Mouse (Mus musculus) G1E-ER4 (cell line): Measurements from ENCODE around the gene Focad. TPM values are rescaled to one million over a fixed set of nuclear protein-coding genes. Genes with fewer than 3 reads are reported as not detected.

Experiments used
- GATA1 ChIP-seq: IDR thresholded peaks from one replicate; pipeline ENCODE4 v1.8.0; 2012; ENCODE audit warnings: low read length, inconsistent platforms
- polyA plus RNA-seq: library from polyadenylated mRNA; stranded (reverse); fragments of >175 nt; gene quantifications from 2 replicates; pipeline ENCODE4 v1.2.3, GENCODE M21; 2012

Gene Focad
- polyA plus RNA-seq, 1 experiment, result 2.5 TPM

GRCm38 (mm10) chr4:88302291-88302690 is 207.9 kb downstream of the Focad start:
- TF ChIP-seq GATA1, result no peak

GRCm38 (mm10) chr4:88307691-88308090 is 213.3 kb downstream of the Focad start:
- TF ChIP-seq GATA1, result no peak

GRCm38 (mm10) chr4:88308342-88309116 is 214.1 kb downstream of the Focad start:
- no peak for TF ChIP-seq GATA1

GRCm38 (mm10) chr4:88309676-88310075 is 215.2 kb downstream of the Focad start:
- no peak for TF ChIP-seq GATA1

GRCm38 (mm10) chr4:88314898-88315297 is 220.5 kb downstream of the Focad start:
- TF ChIP-seq GATA1, result no peak

GRCm38 (mm10) chr4:88320067-88320466 is 225.6 kb downstream of the Focad start:
- TF ChIP-seq GATA1, result no peak

GRCm38 (mm10) chr4:88325392-88325791 is 231.0 kb downstream of the Focad start:
- TF ChIP-seq GATA1, result no peak

GRCm38 (mm10) chr4:88334533-88334932 is 240.1 kb downstream of the Focad start:
- no peak for TF ChIP-seq GATA1

- TF ChIP-seq GATA1, result no peak
Observed at GRCm38 (mm10) chr4:88336753-88337152, 242.3 kb downstream of the Focad start.

- TF ChIP-seq GATA1, result no peak
Observed at GRCm38 (mm10) chr4:88337365-88337764, 242.9 kb downstream of the Focad start.

- TF ChIP-seq GATA1, result no peak
Observed at GRCm38 (mm10) chr4:88338130-88338529, 243.7 kb downstream of the Focad start.

- no peak for TF ChIP-seq GATA1
Observed at GRCm38 (mm10) chr4:88344468-88344867, 250.0 kb downstream of the Focad start.

- no peak for TF ChIP-seq GATA1
Observed at GRCm38 (mm10) chr4:88345065-88345464, 250.6 kb downstream of the Focad start.

GRCm38 (mm10) chr4:88345938-88346337 is 251.5 kb downstream of the Focad start:
- no peak for TF ChIP-seq GATA1

GRCm38 (mm10) chr4:88350910-88351309 is 256.5 kb downstream of the Focad start:
- TF ChIP-seq GATA1, result no peak

GRCm38 (mm10) chr4:88356652-88357051 is 262.2 kb downstream of the Focad start:
- TF ChIP-seq GATA1, result no peak

- TF ChIP-seq GATA1, result no peak
Observed at GRCm38 (mm10) chr4:88357431-88357830, 263.0 kb downstream of the Focad start.
